Mouse (Mus musculus): ENCODE results near the gene Cpb2. TPM values are rescaled to one million over a fixed set of nuclear protein-coding genes. Genes with fewer than 3 reads are reported as not detected.

Gene Cpb2
- polyA plus RNA-seq, 1 experiment from 2014 or later = 1.6 TPM

DNA sequence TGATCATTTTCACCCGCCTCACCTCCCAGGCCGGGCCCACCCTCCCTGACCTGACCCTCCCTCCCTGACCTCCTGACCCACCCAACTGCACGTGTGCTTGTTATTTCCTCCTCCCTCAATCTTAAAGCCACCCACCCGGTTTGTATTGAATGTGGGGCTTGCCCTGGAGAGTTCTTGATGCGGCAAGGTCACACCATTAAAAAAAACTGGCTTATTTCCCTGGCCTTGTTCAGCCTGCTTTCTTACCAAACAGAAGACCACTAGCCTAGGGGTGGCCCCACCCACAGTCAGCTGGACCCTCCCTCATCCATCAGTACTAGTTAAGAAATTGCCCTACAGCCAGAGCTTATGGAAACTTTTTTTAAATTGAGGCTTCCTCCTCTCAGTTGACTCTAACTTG is 61.7 kb downstream of the Cpb2 start:
- no peak overlapping the region for H3K4me2 ChIP-seq (replicated peaks; ENCODE audit: low read depth)
- H3K9ac ChIP-seq (ENCODE audit: low read depth, low read length) = no peak overlapping the region
- WGBS = 45% methylated on average over 5 of the region's 5 CpGs
- ATAC-seq = no peak
- no peak overlapping the region for H3K27ac ChIP-seq (ENCODE audit: low read depth, low read length)
- H3K36me3 ChIP-seq (ENCODE audit: control insufficient read depth, insufficient read depth) = no peaks in the 10 kb centered on the region
- no peak overlapping the region for H3K4me3 ChIP-seq (ENCODE audit: low read depth, low read length)
- no peaks in the 10 kb centered on the region for H3K9me3 ChIP-seq (ENCODE audit: control insufficient read depth)
- H3K4me1 ChIP-seq (replicated peaks; ENCODE audit: control insufficient read depth, insufficient read depth, low read length) = no peaks in the 10 kb centered on the region
- TF ChIP-seq CTCF (IDR thresholded peaks at IDR 0.05; ENCODE audit: low read depth) = no peak
- no peaks in the 10 kb centered on the region for H3K27me3 ChIP-seq (replicated peaks; ENCODE audit: control insufficient read depth, insufficient read depth, low read length)

DNA sequence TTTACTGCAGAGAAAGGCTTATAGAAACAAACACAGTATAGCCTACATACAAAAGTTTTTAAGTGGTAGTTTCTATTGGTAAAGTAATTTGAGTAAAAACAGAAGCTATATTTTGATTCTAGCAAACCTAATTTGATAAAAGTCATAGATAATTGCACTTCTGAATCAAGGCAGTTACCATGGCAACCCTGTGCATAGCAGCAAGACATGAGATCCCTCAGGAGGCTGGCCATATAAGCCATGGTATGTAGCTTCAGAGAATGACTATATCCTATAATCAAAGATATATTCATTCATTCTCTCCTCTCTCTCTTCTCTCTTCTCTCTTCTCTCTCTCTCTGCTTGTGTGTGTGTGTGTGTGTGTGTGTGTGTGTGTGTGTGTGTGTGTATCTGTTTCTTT is 65.8 kb downstream of the Cpb2 start:
- Histone ChIP-seq H3K4me1 (replicated peaks; ENCODE audit: control insufficient read depth, insufficient read depth, low read length) (no peaks in the 10 kb centered on the region), H3K9ac (ENCODE audit: low read depth, low read length) (no peak overlapping the region), H3K4me3 (ENCODE audit: low read depth, low read length) (no peak overlapping the region), H3K36me3 (ENCODE audit: control insufficient read depth, insufficient read depth) (peaks cover 3% of the 10 kb centered on the region; the same call in 1 of the 2 replicates), H3K9me3 (ENCODE audit: control insufficient read depth) (no peaks in the 10 kb centered on the region), H3K4me2 (replicated peaks; ENCODE audit: low read depth) (no peak overlapping the region), H3K27ac (ENCODE audit: low read depth, low read length) (no peak overlapping the region), H3K27me3 (replicated peaks; ENCODE audit: control insufficient read depth, insufficient read depth, low read length) (no peaks in the 10 kb centered on the region)
- no peak for TF ChIP-seq CTCF (IDR thresholded peaks at IDR 0.05; ENCODE audit: low read depth)
- no peak for ATAC-seq

DNA sequence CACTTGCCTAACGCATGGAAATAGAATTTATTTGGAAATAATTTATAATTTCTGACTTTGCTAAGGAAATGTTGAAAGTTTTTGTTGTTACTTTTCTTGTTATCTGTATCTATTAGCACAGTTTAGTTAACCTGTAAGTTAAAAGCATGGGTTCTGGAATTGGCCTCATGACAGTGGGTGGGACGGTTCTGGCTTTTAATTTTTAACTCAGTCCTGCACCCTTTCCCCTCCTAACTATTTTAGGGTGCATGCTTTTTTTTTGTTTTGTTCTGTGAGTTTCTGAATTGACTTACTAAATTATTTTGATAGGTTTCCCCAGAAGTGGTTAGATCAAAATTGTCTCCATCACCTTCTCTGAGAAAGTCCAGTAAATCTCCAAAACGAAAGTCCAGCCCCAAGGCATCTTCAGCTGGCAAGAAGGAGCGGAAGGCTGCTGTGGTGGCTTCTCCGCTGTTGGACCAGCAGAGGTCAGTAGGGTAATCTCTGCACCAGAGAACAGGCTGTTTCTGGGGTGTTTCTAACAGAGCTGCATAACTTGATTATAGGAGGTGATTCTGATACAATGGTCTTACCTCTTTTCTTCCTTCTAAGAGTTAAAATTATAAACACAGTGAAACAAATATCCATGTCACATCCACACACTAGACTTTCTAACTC is 67.4 kb downstream of the Cpb2 start:
- Histone ChIP-seq H3K27me3 (replicated peaks; ENCODE audit: control insufficient read depth, insufficient read depth, low read length) (no peaks in the 10 kb centered on the region), H3K9ac (ENCODE audit: low read depth, low read length) (no peak overlapping the region), H3K4me1 (replicated peaks; ENCODE audit: control insufficient read depth, insufficient read depth, low read length) (no peaks in the 10 kb centered on the region), H3K4me2 (replicated peaks; ENCODE audit: low read depth) (no peak overlapping the region), H3K4me3 (ENCODE audit: low read depth, low read length) (no peak overlapping the region), H3K36me3 (ENCODE audit: control insufficient read depth, insufficient read depth) (peaks cover 3% of the 10 kb centered on the region; the same call in 1 of the 2 replicates), H3K9me3 (ENCODE audit: control insufficient read depth) (no peaks in the 10 kb centered on the region), H3K27ac (ENCODE audit: low read depth, low read length) (no peak overlapping the region)
- ATAC-seq = no peak
- peak; percentile 51 for TF ChIP-seq CTCF (IDR thresholded peaks at IDR 0.05; ENCODE audit: low read depth)
- WGBS = 68% methylated on average over 5 of the region's 5 CpGs

DNA sequence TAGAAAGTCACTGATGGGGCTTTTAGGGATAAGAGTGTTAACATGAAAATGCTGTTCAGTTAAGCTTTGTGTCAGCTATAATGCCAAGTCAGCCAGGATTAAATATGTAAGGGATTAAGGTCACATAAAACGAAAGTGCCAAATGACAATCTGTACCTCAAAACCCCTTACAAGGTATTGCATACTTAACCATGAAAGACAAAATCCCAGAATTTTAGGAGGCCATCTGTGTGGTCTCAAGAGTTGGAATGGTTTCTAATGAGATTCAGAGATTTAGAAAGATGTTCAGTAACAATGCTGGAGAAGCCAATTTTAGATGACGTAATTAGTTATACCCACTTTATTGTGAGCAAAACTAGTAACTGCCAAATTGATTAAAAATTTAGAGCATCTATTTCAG is 72.4 kb downstream of the Cpb2 start:
- 94% methylated on average over 2 of the region's 2 CpGs for WGBS
- no peak for ATAC-seq

DNA sequence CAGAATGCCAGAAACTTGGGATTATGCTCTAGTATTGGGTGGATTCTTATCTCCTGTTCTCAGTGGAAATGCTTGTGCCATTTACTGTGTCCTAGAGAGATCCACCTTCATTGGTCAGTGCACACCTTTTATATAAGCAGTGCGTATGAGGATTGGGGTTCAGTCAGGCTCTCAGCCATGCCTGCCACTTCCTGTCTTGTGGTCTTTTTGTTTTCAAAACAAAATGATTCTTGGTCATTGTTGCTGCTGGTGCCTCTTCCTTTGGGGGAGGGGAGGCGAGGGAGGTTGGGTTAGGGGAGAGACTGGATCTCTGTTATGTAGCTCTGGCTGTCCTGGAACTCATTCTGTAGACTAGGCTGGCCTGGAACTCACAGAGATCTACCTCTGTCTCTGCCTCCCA is 76.6 kb downstream of the Cpb2 start:
- ATAC-seq = no peak
- no peak overlapping the region for H3K27ac ChIP-seq (ENCODE audit: low read depth, low read length)
- WGBS = 89% methylated on average over 2 of the region's 2 CpGs

More for the DNA sequence above, 72.4 kb downstream of the Cpb2 start:
- Histone ChIP-seq H3K4me2 (replicated peaks; ENCODE audit: low read depth) (no peak overlapping the region), H3K9me3 (ENCODE audit: control insufficient read depth) (no peaks in the 10 kb centered on the region), H3K9ac (ENCODE audit: low read depth, low read length) (no peak overlapping the region), H3K27ac (ENCODE audit: low read depth, low read length) (no peak overlapping the region), H3K36me3 (ENCODE audit: control insufficient read depth, insufficient read depth) (peaks cover 9% of the 10 kb centered on the region; the same call in 1 of the 2 replicates), H3K27me3 (replicated peaks; ENCODE audit: control insufficient read depth, insufficient read depth, low read length) (no peaks in the 10 kb centered on the region), H3K4me1 (replicated peaks; ENCODE audit: control insufficient read depth, insufficient read depth, low read length) (no peaks in the 10 kb centered on the region), H3K4me3 (ENCODE audit: low read depth, low read length) (no peak overlapping the region)
- TF ChIP-seq CTCF (IDR thresholded peaks at IDR 0.05; ENCODE audit: low read depth) = no peak

DNA sequence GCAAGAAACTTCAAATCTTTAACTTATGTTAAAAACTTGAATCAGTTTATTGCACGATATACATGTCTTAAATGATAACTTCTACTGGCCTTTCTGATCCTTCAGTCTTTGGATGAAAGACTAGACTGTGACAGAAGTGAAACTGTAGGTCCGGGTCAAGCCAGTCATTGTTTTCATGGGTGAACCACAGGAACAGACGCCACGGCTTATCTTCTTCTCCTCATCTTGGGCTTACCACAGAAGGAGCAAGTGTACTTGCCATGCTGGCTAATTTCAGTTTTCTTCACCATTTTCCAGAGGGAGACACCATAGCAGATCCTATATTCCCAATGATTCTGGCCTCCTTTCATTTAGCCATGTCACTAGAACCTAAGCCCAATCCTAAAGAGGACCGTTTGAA is 78.2 kb downstream of the Cpb2 start:
- TF ChIP-seq CTCF (IDR thresholded peaks at IDR 0.05; ENCODE audit: low read depth) = no peak
- no peak overlapping the region for H3K27ac ChIP-seq (ENCODE audit: low read depth, low read length)
- no peak overlapping the region for H3K9ac ChIP-seq (ENCODE audit: low read depth, low read length)
- no peaks in the 10 kb centered on the region for H3K4me1 ChIP-seq (replicated peaks; ENCODE audit: control insufficient read depth, insufficient read depth, low read length)
- no peak overlapping the region for H3K4me3 ChIP-seq (ENCODE audit: low read depth, low read length)
- H3K27me3 ChIP-seq (replicated peaks; ENCODE audit: control insufficient read depth, insufficient read depth, low read length) = no peaks in the 10 kb centered on the region
- whole genome bisulfite sequencing = 91% methylated on average over 5 of the region's 5 CpGs
- H3K36me3 ChIP-seq (ENCODE audit: control insufficient read depth, insufficient read depth) = peaks cover 26% of the 10 kb centered on the region
- ATAC-seq = no peak
- H3K4me2 ChIP-seq (replicated peaks; ENCODE audit: low read depth) = no peak overlapping the region
- no peaks in the 10 kb centered on the region for H3K9me3 ChIP-seq (ENCODE audit: control insufficient read depth)

More for the DNA sequence above, 76.6 kb downstream of the Cpb2 start:
- TF ChIP-seq CTCF (IDR thresholded peaks at IDR 0.05; ENCODE audit: low read depth) = no peak
- peaks cover 22% of the 10 kb centered on the region for H3K36me3 ChIP-seq (ENCODE audit: control insufficient read depth, insufficient read depth)
- H3K9ac ChIP-seq (ENCODE audit: low read depth, low read length) = no peak overlapping the region
- H3K4me2 ChIP-seq (replicated peaks; ENCODE audit: low read depth) = no peak overlapping the region
- H3K4me1 ChIP-seq (replicated peaks; ENCODE audit: control insufficient read depth, insufficient read depth, low read length) = no peaks in the 10 kb centered on the region
- H3K27me3 ChIP-seq (replicated peaks; ENCODE audit: control insufficient read depth, insufficient read depth, low read length) = no peaks in the 10 kb centered on the region
- no peak overlapping the region for H3K4me3 ChIP-seq (ENCODE audit: low read depth, low read length)
- no peaks in the 10 kb centered on the region for H3K9me3 ChIP-seq (ENCODE audit: control insufficient read depth)

Measured in intestine, postnatal 0 days (tissue).